Mouse (Mus musculus) liver, adult 2 months (tissue): ENCODE measurements at regions not wholly inside any gene's neighbourhood (a gene's known extent, or its start where the extent isn't known, plus 50 kb on each side); places are given as distances from the start of the nearest gene placed in this dataset.

ENCODE experiments used
- DNase-seq: peaks from one replicate; pipeline ENCODE4 v3.0.0-alpha.2; 2011; ENCODE audit warnings: low read depth, low spot score; ENCODE audit errors: extremely low read depth
- H3K27ac ChIP-seq: fragments of 200-500 bp; replicated peaks from 2 replicates; pipeline ENCODE4 v1.5.1; 2012; ENCODE audit warnings: low read depth, mild to moderate bottlenecking, control low read depth, inconsistent platforms, low read length; ENCODE audit not compliant: insufficient read depth
- H3K27me3 ChIP-seq: fragments of 200-500 bp; 2 replicates; pipeline ENCODE4 v1.6.1; 2012; ENCODE audit warnings: mild to moderate bottlenecking, moderate library complexity, low read length, inconsistent platforms; ENCODE audit not compliant: control insufficient read depth, insufficient read depth
- H3K36me3 ChIP-seq: fragments of 200-500 bp; 2 replicates; pipeline ENCODE4 v1.6.1; 2012; ENCODE audit warnings: low read length, inconsistent platforms; ENCODE audit not compliant: control insufficient read depth, insufficient read depth
- H3K4me1 ChIP-seq: fragments of 200-500 bp; 2 replicates; pipeline ENCODE4 v1.6.1; 2011; ENCODE audit warnings: low read length; ENCODE audit not compliant: control insufficient read depth, insufficient read depth
- H3K4me3 ChIP-seq: fragments of 200-500 bp; 2 replicates; pipeline ENCODE4 v1.5.1; 2011; ENCODE audit warnings: low read depth, mild to moderate bottlenecking, control low read depth, low read length, moderate library complexity; ENCODE audit not compliant: insufficient read depth
- H3K79me2 ChIP-seq: fragments of 200-500 bp; 2 replicates; pipeline ENCODE4 v1.6.1; 2012; ENCODE audit warnings: inconsistent platforms, mild to moderate bottlenecking, low read length, moderate library complexity; ENCODE audit not compliant: control insufficient read depth, insufficient read depth
- H3K9ac ChIP-seq: fragments of 200-500 bp; 2 replicates; pipeline ENCODE4 v1.6.1; 2012; ENCODE audit warnings: low read depth, mild to moderate bottlenecking, control low read depth, inconsistent platforms, low read length
- CTCF ChIP-seq: fragments of 200-500 bp; IDR thresholded peaks from 2 replicates; pipeline ENCODE4 v1.5.1; 2011; ENCODE audit warnings: low read depth, low read length, control low read depth
- POLR2A ChIP-seq: fragments of 200-500 bp; IDR thresholded peaks from 2 replicates; pipeline ENCODE4 v1.6.1; 2011; ENCODE audit warnings: low read length, control low read depth; ENCODE audit not compliant: insufficient read depth; ENCODE audit errors: extremely low read depth
- WGBS: fragments of 180-500 bp; shearing (Covaris S2); methylation state at CpG from one replicate; pipeline ENCODE4 v1.1.7; 2018; 5-methylcytosine and 5-hydroxymethylcytosine counted together

GRCm38 (mm10) chr1:28144824-28145223 lies 635.2 kb downstream of the Gm597 start:
- Histone ChIP-seq H3K36me3 (no peaks in the 10 kb centered on the region), H3K27ac (no peak overlapping the region), H3K4me3 (no peak overlapping the region), H3K4me1 (no peaks in the 10 kb centered on the region), H3K27me3 (no peaks in the 10 kb centered on the region), H3K79me2 (no peaks in the 10 kb centered on the region), H3K9ac (no peak overlapping the region)
- no peak for DNase-seq
- no peak for TF ChIP-seq CTCF
- TF ChIP-seq POLR2A, result no peak
- 66% methylated on average over 4 of the region's 4 CpGs for WGBS

DNA sequence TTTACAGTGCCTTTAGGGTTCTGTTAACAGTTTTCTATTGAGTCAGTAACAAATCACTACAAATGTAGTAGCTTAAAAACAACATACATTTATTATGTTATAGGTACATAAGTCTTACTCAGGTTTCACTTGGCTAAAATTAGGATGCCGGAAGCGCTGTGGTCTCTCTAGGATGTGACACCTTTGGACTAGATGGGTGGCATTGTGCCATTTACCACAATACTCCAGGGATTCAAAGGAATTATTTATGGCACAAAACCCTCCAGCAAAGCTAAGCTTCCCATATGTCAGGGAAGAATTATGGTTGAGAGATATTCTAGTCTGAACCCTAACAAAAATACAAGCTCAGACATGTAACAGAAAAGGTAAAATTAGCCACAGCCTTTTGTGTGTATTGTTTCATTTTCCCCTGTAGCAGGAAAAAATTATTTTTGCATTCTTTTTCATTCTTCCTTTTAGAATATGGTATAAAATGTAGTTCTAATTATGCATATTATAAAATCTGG lies 678.0 kb downstream of the Gm597 start:
- Histone ChIP-seq H3K27me3 (no peaks in the 10 kb centered on the region), H3K4me3 (no peak overlapping the region), H3K9ac (no peak overlapping the region), H3K36me3 (no peaks in the 10 kb centered on the region), H3K79me2 (no peaks in the 10 kb centered on the region), H3K27ac (no peak overlapping the region), H3K4me1 (no peaks in the 10 kb centered on the region)
- 90% methylated on average over 2 of the region's 2 CpGs for WGBS
- TF ChIP-seq CTCF (no peak), POLR2A (no peak)
- DNase-seq, result no peak

DNA sequence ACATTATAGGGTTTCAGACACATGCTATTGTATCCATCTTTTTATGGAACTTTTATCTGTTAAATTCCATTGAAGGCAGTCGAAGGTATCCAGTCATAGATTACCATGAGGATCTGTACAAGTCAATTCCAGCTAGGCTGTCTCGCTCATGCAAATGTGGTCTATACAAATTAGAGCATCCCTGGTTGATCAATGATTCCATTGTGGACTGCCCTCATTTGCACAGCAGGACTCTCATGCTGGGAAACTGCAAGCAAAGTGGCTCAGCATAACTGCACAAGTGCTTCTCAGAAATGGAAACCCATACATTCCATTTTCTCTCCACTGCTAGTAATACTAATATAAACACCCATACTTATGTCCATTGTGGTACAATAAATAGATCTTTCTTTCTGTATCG lies 695.6 kb downstream of the Gm597 start:
- no peak overlapping the region for H3K4me3 ChIP-seq
- DNase-seq, result no peak
- H3K36me3 ChIP-seq, result no peaks in the 10 kb centered on the region
- no peak overlapping the region for H3K9ac ChIP-seq
- WGBS, result 76% methylated on average over 3 of the region's 3 CpGs
- H3K79me2 ChIP-seq, result no peaks in the 10 kb centered on the region
- no peaks in the 10 kb centered on the region for H3K4me1 ChIP-seq
- no peak for TF ChIP-seq CTCF
- H3K27me3 ChIP-seq, result no peaks in the 10 kb centered on the region
- no peak overlapping the region for H3K27ac ChIP-seq

DNA sequence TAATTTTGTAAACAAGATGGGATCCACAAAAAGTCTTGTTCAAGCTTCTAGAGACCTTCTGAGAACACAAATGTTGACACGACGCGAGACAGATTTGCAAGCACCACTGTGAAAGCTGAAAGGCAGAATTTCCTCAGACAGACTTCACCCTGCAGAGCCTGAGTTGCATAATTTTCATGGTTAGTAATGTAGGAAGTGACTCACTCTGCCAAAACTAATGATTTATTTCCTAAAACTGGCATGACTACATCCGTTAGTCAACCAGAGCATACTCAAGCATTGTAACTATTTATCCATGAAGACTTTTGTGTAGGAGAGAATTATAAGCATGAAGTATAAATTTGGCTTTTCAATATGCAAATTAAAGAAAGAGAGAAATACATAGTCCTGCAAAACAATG lies 726.1 kb downstream of the Gm597 start:
- TF ChIP-seq CTCF (no peak), POLR2A (no peak)
- H3K36me3 ChIP-seq, result no peaks in the 10 kb centered on the region
- no peak overlapping the region for H3K9ac ChIP-seq
- H3K27me3 ChIP-seq, result no peaks in the 10 kb centered on the region
- H3K27ac ChIP-seq, result no peak overlapping the region
- peak; percentile 69 for DNase-seq
- H3K4me3 ChIP-seq, result no peak overlapping the region
- WGBS, result 67% methylated on average over 4 of the region's 4 CpGs
- no peaks in the 10 kb centered on the region; the same call in 1 of the 2 replicates for H3K4me1 ChIP-seq
- H3K79me2 ChIP-seq, result no peaks in the 10 kb centered on the region

DNA sequence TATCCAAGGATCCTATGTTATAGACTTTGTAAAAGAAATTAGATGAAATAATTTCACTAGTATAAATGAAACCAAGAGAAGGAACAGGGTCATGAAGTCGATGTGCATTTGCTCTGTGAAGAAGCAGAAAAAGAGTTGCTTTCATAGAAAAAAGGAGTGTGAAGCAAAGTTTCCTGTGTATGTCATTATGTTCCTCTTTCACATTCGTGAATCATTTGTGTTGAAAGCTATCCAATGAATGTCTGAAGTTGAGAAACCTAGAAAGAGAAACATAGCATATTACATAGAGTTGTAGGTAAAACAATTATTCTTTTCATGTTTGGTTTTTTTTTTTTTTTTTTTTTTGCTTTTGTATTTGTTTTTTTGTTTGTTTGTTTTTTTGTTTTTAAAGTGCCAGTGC lies 732.1 kb downstream of the Gm597 start:
- no peaks in the 10 kb centered on the region for H3K79me2 ChIP-seq
- WGBS, result 50% methylated on average over 2 of the region's 2 CpGs
- TF ChIP-seq CTCF (no peak), POLR2A (no peak)
- DNase-seq, result no peak
- no peak overlapping the region for H3K27ac ChIP-seq
- H3K36me3 ChIP-seq, result no peaks in the 10 kb centered on the region
- no peaks in the 10 kb centered on the region for H3K27me3 ChIP-seq
- H3K9ac ChIP-seq, result no peak overlapping the region
- H3K4me3 ChIP-seq, result no peak overlapping the region
- no peaks in the 10 kb centered on the region; the same call in 1 of the 2 replicates for H3K4me1 ChIP-seq

- H3K4me3 ChIP-seq, result no peak overlapping the region
- no peak overlapping the region for H3K27ac ChIP-seq
- DNase-seq, result no peak
- no peaks in the 10 kb centered on the region for H3K79me2 ChIP-seq
- H3K36me3 ChIP-seq, result no peaks in the 10 kb centered on the region
- no peaks in the 10 kb centered on the region for H3K27me3 ChIP-seq
- no peak overlapping the region for H3K9ac ChIP-seq
- TF ChIP-seq POLR2A (no peak), CTCF (no peak)
- no peaks in the 10 kb centered on the region for H3K4me1 ChIP-seq
Observed at GRCm38 (mm10) chr1:28047379-28047778, 732.7 kb downstream of the Gm597 start.
